ENCODE assay signal across 8 mouse cellular contexts in genomic region chr8:105295895-105296573, GRCm38 (mm10). TPM values are rescaled to one million over a fixed set of nuclear protein-coding genes. Genes with fewer than 3 reads are reported as not detected.
DNase-seq lines count a peak whose midpoint lies in the region; ATAC-seq and TF ChIP-seq lines count a peak whose summit lies in the region.

Gene Exoc3l (minus strand): TSS chr8:105296101.

- peaks cover 27% of the 10 kb centered on the region for H3K4me1 ChIP-seq in forebrain, embryonic 13.5 days
- H3K4me1 ChIP-seq in kidney, postnatal 0 days (replicated peaks; ENCODE audit: insufficient read depth, low read length) = peaks cover 11% of the 10 kb centered on the region
- H3K4me1 ChIP-seq in midbrain, embryonic 11.5 days (ENCODE audit: control insufficient read depth, insufficient read depth, low read length) = peaks cover 11% of the 10 kb centered on the region

- peak within 1 kb of the TSS; percentile 98 for H3K4me2 ChIP-seq in forebrain, embryonic 13.5 days
- peak within 1 kb of the TSS; percentile 88 for H3K4me2 ChIP-seq in kidney, postnatal 0 days (ENCODE audit: low read length)
- H3K4me2 ChIP-seq in midbrain, embryonic 11.5 days = peak within 1 kb of the TSS; percentile 94

- peak within 1 kb of the TSS; percentile 96; the same call in 1 of the 2 replicates for H3K9ac ChIP-seq in forebrain, embryonic 13.5 days
- 0 out of 2 replicates have a peak within 1 kb of the TSS, but pooled peaks have one; percentile 13 for H3K9ac ChIP-seq in kidney, postnatal 0 days (ENCODE audit: low read depth, low read length)
- peak within 1 kb of the TSS; percentile 31 for H3K9ac ChIP-seq in midbrain, embryonic 11.5 days (ENCODE audit: low read length)

- WGBS in forebrain, embryonic 13.5 days = 77% methylated on average over 11 of the region's 11 CpGs
- 53% methylated on average over 11 of the region's 11 CpGs for WGBS in kidney, postnatal 0 days
- WGBS in midbrain, embryonic 11.5 days = 68% methylated on average over 11 of the region's 11 CpGs

- no peak within 1 kb of the TSS for H3K27ac ChIP-seq in forebrain, embryonic 13.5 days
- peak within 1 kb of the TSS; percentile 76 for H3K27ac ChIP-seq in kidney, postnatal 0 days
- H3K27ac ChIP-seq in midbrain, embryonic 11.5 days (ENCODE audit: low read depth, low read length) = no peak within 1 kb of the TSS

- H3K27me3 ChIP-seq in forebrain, embryonic 13.5 days = no peaks in the 10 kb centered on the region
- H3K27me3 ChIP-seq in kidney, postnatal 0 days (ENCODE audit: insufficient read depth, low read length) = no peaks in the 10 kb centered on the region
- peaks cover 2% of the 10 kb centered on the region; the same call in 1 of the 2 replicates for H3K27me3 ChIP-seq in midbrain, embryonic 11.5 days (ENCODE audit: control insufficient read depth, insufficient read depth, low read length)

- DNase-seq in thymus, postnatal 14 days = peak; percentile 33
- no peak for DNase-seq in thymus, adult 18-20 months
- DNase-seq in kidney, postnatal 0 days (ENCODE audit: low spot score) = peak; percentile 59
- DNase-seq in midbrain, embryonic 11.5 days (ENCODE audit: low spot score, missing footprints) = no peak
- DNase-seq in embryo, embryonic 10.5 days (ENCODE audit: low spot score) = no peak
- no peak for DNase-seq in right cerebral cortex, postnatal 4 days
- DNase-seq in right cerebral cortex, adult 18-20 months = no peak

- TF ChIP-seq CTCF in kidney, postnatal 0 days (IDR thresholded peaks at IDR 0.05; ENCODE audit: low read depth) = no peak

- peak within 1 kb of the TSS; percentile 100 for H3K4me3 ChIP-seq in forebrain, embryonic 13.5 days
- peak within 1 kb of the TSS; percentile 95 for H3K4me3 ChIP-seq in kidney, postnatal 0 days (replicated peaks; ENCODE audit: low read depth, low read length)
- peak within 1 kb of the TSS; percentile 99; the same call in 1 of the 2 replicates for H3K4me3 ChIP-seq in midbrain, embryonic 11.5 days (ENCODE audit: low read depth, low read length)

- peaks cover 24% of the 10 kb centered on the region for H3K36me3 ChIP-seq in forebrain, embryonic 13.5 days (ENCODE audit: poor library complexity, severe bottlenecking)
- H3K36me3 ChIP-seq in kidney, postnatal 0 days (ENCODE audit: insufficient read depth, low read length) = peaks cover 16% of the 10 kb centered on the region
- H3K36me3 ChIP-seq in midbrain, embryonic 11.5 days (ENCODE audit: control insufficient read depth, insufficient read depth, low read length) = peaks cover 10% of the 10 kb centered on the region

- H3K9me3 ChIP-seq in forebrain, embryonic 13.5 days (replicated peaks) = no peaks in the 10 kb centered on the region
- no peaks in the 10 kb centered on the region for H3K9me3 ChIP-seq in kidney, postnatal 0 days (replicated peaks; ENCODE audit: low read length)
- H3K9me3 ChIP-seq in midbrain, embryonic 11.5 days (ENCODE audit: control insufficient read depth, low read length) = no peaks in the 10 kb centered on the region

- ATAC-seq in forebrain, embryonic 13.5 days = no peak
- ATAC-seq in kidney, postnatal 0 days (replicated peaks; ENCODE audit: low FRiP score, low read depth) = no peak
- ATAC-seq in midbrain, embryonic 11.5 days (ENCODE audit: low FRiP score) = no peak

RNA-seq across cellular contexts. Expression of gene Exoc3l, which starts in this region (rescaled TPM):
- 9.8 and 10.3 TPM in 2 replicates for polyA plus RNA-seq in forebrain, embryonic 13.5 days (2015; fragmentation: Nextera tagmentation; extraction: Ambion mirVana)
- 15.9 and 18.5 TPM in 2 replicates for polyA plus RNA-seq in kidney, postnatal 0 days (2015; fragmentation: Nextera tagmentation; extraction: Ambion mirVana)
- polyA plus RNA-seq in midbrain, embryonic 11.5 days (2014; fragmentation: Nextera tagmentation; extraction: Ambion mirVana) = 6.4 and 8.6 TPM in 2 replicates

Comparison
In these comparisons a context has a peak if more than half of its experiments do, and no peak if none do; other contexts are left out.
1. DNase-seq: peak in thymus, postnatal 14 days (single experiment) and kidney, postnatal 0 days (single experiment); none in thymus, adult 18-20 months (0 of 2), midbrain, embryonic 11.5 days (single experiment), embryo, embryonic 10.5 days (single experiment), right cerebral cortex, postnatal 4 days (single experiment) and right cerebral cortex, adult 18-20 months (single experiment).
2. H3K9ac ChIP-seq: peak in every context shown above with its lines; median percentile 96 in forebrain, embryonic 13.5 days; 31 in midbrain, embryonic 11.5 days; 13 in kidney, postnatal 0 days.
3. Peak in every context shown above with its lines, with median percentiles within 50 percentile points of each other: H3K4me2 ChIP-seq and H3K4me3 ChIP-seq.